Mouse (Mus musculus) heart, adult 8-10 months (tissue): ENCODE measurements around the gene Muc4. TPM values are rescaled to one million over a fixed set of nuclear protein-coding genes. Genes with fewer than 3 reads are reported as not detected.

Experiments used
- DNase-seq: peaks from one replicate; pipeline ENCODE4 v3.0.0; 2022; ENCODE audit warnings: low spot score
- total RNA-seq, 4 experiments: library from RNA; stranded (reverse); gene quantifications; 2 replicates each; pipeline ENCODE4 v1.2.4; 2022

Gene Muc4
- under 1 TPM; 0.29 to 0.50 (median 0.35) TPM for total RNA-seq

- no peak for DNase-seq
These were observed at the start of gene Muc4 for GRCm38 (mm10) chr16:32735586-32735985. Gene Muc4 (plus strand): TSS chr16:32735886.

GRCm38 (mm10) chr16:32685998-32686397, 49.7 kb upstream of the Muc4 start:
- DNase-seq, result no peak

GRCm38 (mm10) chr16:32687221-32687620, 48.5 kb upstream of the Muc4 start:
- DNase-seq, result no peak

- DNase-seq, result no peak
These were observed 46.9 kb upstream of the Muc4 start for GRCm38 (mm10) chr16:32688770-32689169.

GRCm38 (mm10) chr16:32689501-32689900, 46.2 kb upstream of the Muc4 start:
- peak; percentile 59 for DNase-seq

- DNase-seq, result peak; percentile 52
These were observed 38.7 kb upstream of the Muc4 start for GRCm38 (mm10) chr16:32696841-32697464.

- DNase-seq, result no peak
These were observed 37.8 kb upstream of the Muc4 start for GRCm38 (mm10) chr16:32697665-32698446.

- DNase-seq, result no peak
These were observed 37.1 kb upstream of the Muc4 start for GRCm38 (mm10) chr16:32698550-32698949.

GRCm38 (mm10) chr16:32703312-32703912, 32.3 kb upstream of the Muc4 start:
- no peak for DNase-seq

- DNase-seq, result no peak
These were observed 30.1 kb upstream of the Muc4 start for GRCm38 (mm10) chr16:32705606-32706005.

GRCm38 (mm10) chr16:32707111-32707823, 28.4 kb upstream of the Muc4 start:
- DNase-seq, result no peak

GRCm38 (mm10) chr16:32707824-32708456, 27.7 kb upstream of the Muc4 start:
- DNase-seq, result no peak

- no peak for DNase-seq
These were observed 27.1 kb upstream of the Muc4 start for GRCm38 (mm10) chr16:32708457-32709033.

GRCm38 (mm10) chr16:32709116-32709515, 26.6 kb upstream of the Muc4 start:
- no peak for DNase-seq

- no peak for DNase-seq
These were observed 25.1 kb upstream of the Muc4 start for GRCm38 (mm10) chr16:32710426-32711070.

GRCm38 (mm10) chr16:32712202-32712601, 23.5 kb upstream of the Muc4 start:
- DNase-seq, result no peak

- DNase-seq, result no peak
These were observed 22.1 kb upstream of the Muc4 start for GRCm38 (mm10) chr16:32713556-32713955.

GRCm38 (mm10) chr16:32715364-32715763, 20.3 kb upstream of the Muc4 start:
- DNase-seq, result no peak

GRCm38 (mm10) chr16:32723163-32723562, 12.5 kb upstream of the Muc4 start:
- no peak for DNase-seq

GRCm38 (mm10) chr16:32723767-32724166, 11.9 kb upstream of the Muc4 start:
- DNase-seq, result no peak

- DNase-seq, result no peak
These were observed 11.4 kb upstream of the Muc4 start for GRCm38 (mm10) chr16:32724259-32724658.
